Mouse (Mus musculus) 3T3-L1 (cell line): Measurements from ENCODE around the gene Ptgds.
A peak's percentile ranks its signal among the peaks of the same experiment; 100 is the strongest.

Experiments
- DNase-seq: peaks from one replicate; pipeline ENCODE4 v3.0.0-alpha.2; 2015; ENCODE audit warnings: low read depth, low spot score

The Ptgds gene

DNA sequence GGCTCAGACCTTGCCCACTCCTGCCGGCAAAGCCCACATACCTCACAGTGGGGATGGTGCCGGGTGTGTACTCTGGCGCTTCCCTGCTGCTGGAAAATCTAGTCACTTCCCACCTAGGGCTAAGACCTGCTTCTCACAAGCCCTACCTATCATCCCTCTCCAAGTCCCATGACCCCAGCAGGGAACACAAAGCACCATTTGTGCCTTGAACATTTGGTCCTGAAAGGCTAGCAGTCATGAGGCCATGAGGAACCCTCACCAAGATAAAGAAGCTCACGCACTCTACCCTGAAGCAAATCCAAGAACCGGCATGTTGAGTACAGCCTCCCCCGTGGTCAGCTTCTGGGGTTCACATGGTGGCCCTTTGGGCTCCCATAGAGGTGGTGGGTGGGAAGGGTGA, at the start of gene Ptgds:
Gene Ptgds (minus strand): TSS at position 78 of the 400 bp plus-strand sequence.
- DNase-seq: no peak

- peak; percentile 46 for DNase-seq
Measured at GRCm38 (mm10) chr2:25509912-25510311, 40.1 kb upstream of the Ptgds start.

GRCm38 (mm10) chr2:25506964-25507363, 37.1 kb upstream of the Ptgds start:
- peak; percentile 48 for DNase-seq

DNA sequence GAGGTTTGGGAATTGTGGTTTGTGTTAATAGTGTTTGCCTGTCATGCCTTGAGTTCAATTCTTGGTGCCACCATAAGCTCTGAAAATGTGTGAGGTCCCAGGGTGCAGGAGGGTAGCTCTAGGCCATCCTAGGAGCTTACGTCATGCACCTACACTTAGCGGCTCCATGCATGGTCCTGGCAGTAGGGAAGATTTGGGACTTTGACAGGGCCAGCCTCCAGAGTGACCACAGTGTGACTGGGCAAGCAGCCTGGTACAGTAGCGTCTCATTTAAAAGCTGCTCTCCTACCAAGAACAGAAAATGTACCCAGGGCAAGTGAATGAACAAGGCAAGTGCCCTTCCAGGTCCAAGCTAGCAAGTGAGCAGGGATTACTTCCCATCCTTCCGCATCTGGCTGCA, 36.0 kb upstream of the Ptgds start:
- no peak for DNase-seq

GRCm38 (mm10) chr2:25505000-25505399, 35.2 kb upstream of the Ptgds start:
- DNase-seq: no peak

GRCm38 (mm10) chr2:25504538-25504937, 34.7 kb upstream of the Ptgds start:
- DNase-seq: no peak

GRCm38 (mm10) chr2:25502726-25503125, 32.9 kb upstream of the Ptgds start:
- peak; percentile 67 for DNase-seq

- no peak for DNase-seq
Measured at GRCm38 (mm10) chr2:25501593-25502486, 32.0 kb upstream of the Ptgds start, which contains the start of gene C8g. Gene C8g (minus strand): TSS chr2:25501719.

GRCm38 (mm10) chr2:25500576-25501405, 30.9 kb upstream of the Ptgds start, which contains the start of gene Fbxw5:
Gene Fbxw5 (plus strand): TSS chr2:25500750.
- DNase-seq: peak; percentile 95

GRCm38 (mm10) chr2:25500071-25500575, 30.3 kb upstream of the Ptgds start:
- no peak for DNase-seq

DNA sequence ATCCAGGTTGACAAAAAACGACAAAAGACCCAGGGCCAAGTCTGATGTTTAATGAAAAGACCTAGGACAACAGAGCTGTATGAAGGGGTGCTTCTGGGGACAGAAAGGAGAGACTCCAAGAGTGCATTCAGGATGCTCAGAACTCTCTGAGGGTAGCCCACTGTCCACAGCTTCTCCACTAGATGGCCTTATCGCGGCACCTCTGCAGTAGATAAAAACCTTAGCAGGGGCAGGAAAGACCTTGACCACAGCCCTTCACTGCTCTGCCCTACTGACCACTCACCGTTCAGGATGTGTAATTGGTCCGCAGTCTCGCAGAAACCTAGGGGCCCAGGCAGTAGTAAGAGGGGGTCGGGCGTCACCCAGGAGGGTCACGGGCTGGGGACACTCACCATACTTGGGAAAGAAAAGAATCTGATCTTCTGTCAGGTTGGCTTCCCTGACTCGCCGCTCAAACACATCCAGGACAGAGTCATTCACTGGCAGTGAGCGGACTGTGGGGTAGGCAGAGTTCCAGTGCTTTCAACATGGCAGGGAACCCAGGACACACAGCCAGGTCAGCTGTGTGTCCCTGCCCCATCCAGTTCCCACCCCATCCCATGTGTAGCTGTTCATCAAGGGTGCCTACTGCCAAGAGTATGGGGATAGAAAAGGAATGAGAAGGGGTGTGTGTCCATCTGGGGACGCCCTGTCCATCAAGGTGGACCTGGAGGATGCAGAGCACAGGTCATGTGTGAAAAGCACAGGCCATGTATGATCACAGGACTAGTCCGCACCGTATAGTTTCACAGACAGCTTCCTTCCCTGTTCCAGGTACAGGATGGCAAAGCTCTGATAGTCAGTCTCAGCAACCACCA, 29.0 kb upstream of the Ptgds start:
- DNase-seq: no peak

GRCm38 (mm10) chr2:25497846-25498575, 28.2 kb upstream of the Ptgds start:
- peak; percentile 36 for DNase-seq

- DNase-seq: peak; percentile 80
Measured at GRCm38 (mm10) chr2:25496462-25496861, 26.6 kb upstream of the Ptgds start.

DNA sequence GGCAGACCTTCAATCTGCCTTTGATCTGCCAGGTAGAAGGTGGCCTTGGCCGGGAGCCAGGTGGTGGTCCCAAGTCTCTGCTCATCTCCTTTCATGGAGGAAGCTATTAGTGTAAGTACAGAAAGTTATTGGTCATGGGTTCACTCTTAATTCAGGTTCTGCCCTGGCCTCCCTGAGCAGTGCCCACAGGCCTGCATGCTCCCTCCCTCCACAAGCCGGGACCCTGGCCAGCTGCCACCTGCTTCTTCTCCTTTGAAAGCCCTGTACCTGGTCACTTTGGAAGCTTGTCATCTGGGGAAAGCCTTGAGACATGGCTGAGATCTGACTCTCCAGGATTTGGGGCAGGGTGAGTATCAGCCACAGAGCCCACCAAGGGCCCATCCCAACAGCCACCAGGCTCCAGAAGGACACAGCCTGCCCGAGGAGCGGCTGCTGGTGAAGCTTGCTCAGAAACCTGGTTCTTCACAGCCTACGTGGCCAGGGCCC, 23.7 kb upstream of the Ptgds start, which contains the start of gene Lcn12:
Gene Lcn12 (minus strand): TSS at position 436 of the 486 bp plus-strand sequence.
- no peak for DNase-seq

- no peak for DNase-seq
Measured at GRCm38 (mm10) chr2:25492988-25493387, 23.1 kb upstream of the Ptgds start.

DNA sequence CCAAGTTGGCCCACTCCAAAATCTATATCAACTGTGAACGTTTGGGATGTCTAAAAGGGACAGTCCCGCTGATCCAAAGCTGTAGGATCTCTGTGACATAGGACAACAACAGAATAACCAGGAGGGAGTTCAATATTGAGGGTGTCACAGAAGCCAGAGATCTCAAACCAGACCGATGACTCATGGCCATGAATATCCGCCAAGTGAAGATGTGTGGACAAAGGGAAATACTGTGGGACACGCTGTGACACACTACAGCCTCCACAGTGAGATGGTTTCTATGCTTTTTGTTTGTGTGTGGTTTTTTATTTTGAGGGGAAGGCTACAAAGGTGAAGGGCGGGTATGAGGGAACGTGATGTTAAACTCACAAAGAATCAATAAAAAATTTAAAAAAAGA, 18.8 kb upstream of the Ptgds start:
- DNase-seq: peak; percentile 45

DNA sequence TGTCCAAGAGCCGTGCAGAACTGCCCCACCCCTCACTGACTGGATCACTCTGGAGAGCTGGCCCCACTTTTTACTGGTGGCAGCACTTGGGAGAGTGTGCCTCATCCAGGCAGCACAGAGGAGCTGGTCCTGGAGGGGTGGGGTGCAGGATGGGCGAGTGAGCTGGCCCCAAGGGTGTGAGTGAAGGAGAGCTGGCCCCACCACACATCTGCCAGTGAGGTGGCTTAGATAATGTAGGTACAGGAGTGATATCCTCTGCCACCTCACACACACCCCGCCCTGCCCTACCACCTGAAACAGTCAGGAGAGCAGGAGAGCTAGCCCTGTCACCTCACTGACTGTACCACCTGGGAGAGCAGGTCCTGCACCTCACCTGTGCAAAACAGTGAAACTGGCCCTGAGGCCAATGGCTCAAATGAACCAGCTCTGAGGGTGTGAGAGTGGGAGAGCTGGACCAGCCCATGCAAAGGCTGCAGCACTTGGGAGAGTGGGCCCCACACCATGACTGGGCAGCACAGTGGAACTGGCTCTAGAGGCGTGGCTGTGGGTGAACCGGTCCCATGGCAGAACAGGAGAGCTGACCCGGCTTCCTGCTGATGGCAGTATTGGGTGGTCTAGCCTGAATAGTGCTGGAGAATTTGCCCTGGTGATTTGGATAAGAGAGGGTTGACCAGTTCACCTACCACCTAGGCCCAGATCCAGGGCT, 18.3 kb upstream of the Ptgds start:
- no peak for DNase-seq

DNA sequence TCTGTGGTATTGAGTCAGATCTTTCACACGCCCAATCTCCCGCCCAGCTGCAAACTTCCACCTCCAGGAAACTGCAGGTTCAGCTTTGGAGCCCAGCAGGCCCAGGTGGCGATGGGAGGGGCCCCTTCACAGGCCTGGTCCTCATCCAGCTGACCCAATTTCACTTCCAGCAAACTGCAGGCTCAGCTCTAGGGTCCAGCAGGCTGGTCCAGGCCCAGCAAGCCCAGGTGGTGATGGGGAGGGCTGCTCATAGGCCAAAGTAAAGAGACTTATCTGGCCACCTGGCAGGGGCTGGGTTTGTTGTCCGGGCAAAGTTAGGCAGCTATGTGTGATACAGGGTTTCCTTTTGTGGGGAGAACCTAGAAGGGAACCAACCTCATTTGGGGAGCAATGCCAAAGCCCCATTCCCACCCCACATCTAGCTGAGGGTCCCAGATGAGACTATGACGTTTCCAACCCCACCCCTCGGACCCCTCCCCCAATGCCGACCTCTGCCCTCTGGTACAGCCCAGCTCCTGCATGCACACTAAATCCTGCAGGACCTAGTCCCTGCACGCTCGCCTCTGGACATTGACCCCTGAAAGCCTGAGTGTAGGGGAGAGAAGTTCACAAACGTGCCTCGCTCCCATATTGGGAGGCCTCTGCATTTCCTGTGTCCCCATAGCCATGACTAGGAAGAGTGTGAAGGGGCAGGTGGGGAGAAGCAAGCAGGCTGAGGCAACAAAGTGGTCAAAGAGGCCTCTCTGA, 15.2 kb upstream of the Ptgds start:
- no peak for DNase-seq

DNA sequence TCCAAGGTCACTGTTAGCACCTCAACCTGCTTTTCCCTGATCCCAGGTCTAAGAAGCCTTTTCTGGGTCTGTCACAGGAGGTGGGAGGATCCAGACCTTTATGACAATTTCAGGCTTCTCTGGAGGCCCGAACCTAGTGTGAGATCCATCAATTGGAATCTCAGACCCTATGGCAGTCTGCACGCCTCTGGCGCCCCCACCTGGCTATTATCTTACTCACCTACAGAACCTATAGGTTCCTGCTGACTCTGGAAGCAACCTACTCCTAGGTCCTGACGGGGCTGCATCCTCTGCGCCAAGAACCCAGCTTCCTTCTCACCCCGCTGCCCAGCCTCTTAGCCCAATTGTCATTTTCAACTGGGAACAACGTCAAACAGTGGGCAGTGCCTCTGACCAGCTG, 13.1 kb upstream of the Ptgds start:
- DNase-seq: peak; percentile 57
